Mouse (Mus musculus): ENCODE measurements around the gene Socs5.

- TF ChIP-seq CTCF (IDR thresholded peaks at IDR 0.05; ENCODE audit: borderline replicate concordance, control insufficient read depth, extremely low read depth, insufficient read depth, low read length, poor library complexity) (no peak), POLR2A (IDR thresholded peaks at IDR 0.05; ENCODE audit: control insufficient read depth, extremely low read depth, insufficient read depth, low read length, poor library complexity) (no peak; the same call in 1 of the 2 replicates)
Observed at GRCm38 (mm10) chr17:87106691-87107523, 572 bp upstream of the Socs5 start.

All from thymus, adult 2 months (tissue).